Mouse (Mus musculus): ENCODE measurements around the gene Adgrl1. TPM values are rescaled to one million over a fixed set of nuclear protein-coding genes. Genes with fewer than 3 reads are reported as not detected.

The Adgrl1 gene
- 10 to 100 TPM in 1 of 2 experiments, 1 to 10 TPM in 1; 9.9 to 10.9 TPM for total RNA-seq (2021)
- long read RNA-seq, experiment 1, partial matches to known transcripts: 1 of 2 reads
- long read RNA-seq, experiment 1, other reads (novel, unspliced or antisense): 1 of 2 reads
- long read RNA-seq, experiment 2, partial matches to known transcripts: 0 of 2 reads
- long read RNA-seq, experiment 2, other reads (novel, unspliced or antisense): 2 of 2 reads

- DNase-seq: peak; percentile 88 to 89
Observed at GRCm38 (mm10) chr8:83899363-83900252, at the start of gene Adgrl1. TSS of gene Adgrl1 (plus strand) at chr8:83900105.

GRCm38 (mm10) chr8:83852329-83852728, 47.6 kb upstream of the Adgrl1 start:
- DNase-seq: no peak

- DNase-seq: no peak
Observed at GRCm38 (mm10) chr8:83853323-83854050, 46.4 kb upstream of the Adgrl1 start.

GRCm38 (mm10) chr8:83856486-83857065, 43.3 kb upstream of the Adgrl1 start:
- DNase-seq: no peak

GRCm38 (mm10) chr8:83862439-83863268, 37.3 kb upstream of the Adgrl1 start:
- peak in 1 of 2 experiments; percentile 9 for DNase-seq

- DNase-seq: peak; percentile 66 to 67
Observed at GRCm38 (mm10) chr8:83874881-83875655, 24.8 kb upstream of the Adgrl1 start.

- DNase-seq: peak in 1 of 2 experiments; percentile 38
Observed at GRCm38 (mm10) chr8:83875656-83876040, 24.3 kb upstream of the Adgrl1 start.

- peak in 1 of 2 experiments; percentile 26 for DNase-seq
Observed at GRCm38 (mm10) chr8:83876080-83876837, 23.6 kb upstream of the Adgrl1 start.

- DNase-seq: peak in 1 of 2 experiments; percentile 43
Observed at GRCm38 (mm10) chr8:83876838-83877223, 23.1 kb upstream of the Adgrl1 start.

GRCm38 (mm10) chr8:83888409-83888808, 11.5 kb upstream of the Adgrl1 start:
- no peak for DNase-seq

GRCm38 (mm10) chr8:83892061-83892460, 7.8 kb upstream of the Adgrl1 start:
- no peak for DNase-seq

GRCm38 (mm10) chr8:83893915-83894314, 6.0 kb upstream of the Adgrl1 start:
- DNase-seq: peak; percentile 68 to 89

- peak; percentile 55 to 67 for DNase-seq
Observed at GRCm38 (mm10) chr8:83895894-83896293, 4.0 kb upstream of the Adgrl1 start.

GRCm38 (mm10) chr8:83896461-83896860, 3.4 kb upstream of the Adgrl1 start:
- no peak for DNase-seq

- peak; percentile 46 to 67 for DNase-seq
Observed at GRCm38 (mm10) chr8:83897211-83897610, 2.7 kb upstream of the Adgrl1 start.

GRCm38 (mm10) chr8:83898456-83898855, 1.4 kb upstream of the Adgrl1 start:
- DNase-seq: peak in 1 of 2 experiments; percentile 22

GRCm38 (mm10) chr8:83898985-83899362, 931 bp upstream of the Adgrl1 start:
- peak in 1 of 2 experiments; percentile 60 for DNase-seq

- no peak for DNase-seq
Observed at GRCm38 (mm10) chr8:83900266-83900956, 506 bp downstream of the Adgrl1 start.

GRCm38 (mm10) chr8:83900957-83901270, 1.0 kb downstream of the Adgrl1 start:
- DNase-seq: no peak

Data from heart, adult 18-20 months (tissue).